Comparison of ENCODE assay signal across 8 mouse cellular contexts in genomic region chr7:98349096-98349495, GRCm38 (mm10). TPM values are rescaled to one million over a fixed set of nuclear protein-coding genes. Genes with fewer than 3 reads are reported as not detected.
DNase-seq lines count a peak whose midpoint lies in the region; ATAC-seq lines count a peak whose summit lies in the region.

No protein-coding gene starts in this region.

- no peak overlapping the region for H3K27ac ChIP-seq in kidney, embryonic 16.5 days (ENCODE audit: low read length)
- no peak overlapping the region for H3K27ac ChIP-seq in liver, embryonic 13.5 days

- H3K4me2 ChIP-seq in kidney, embryonic 16.5 days (replicated peaks; ENCODE audit: low read depth, low read length) = no peak overlapping the region
- H3K4me2 ChIP-seq in liver, embryonic 13.5 days = no peak overlapping the region

- DNase-seq in A20 (ENCODE audit: low read depth, low spot score) = peak; percentile 77
- peak; percentile 60 for DNase-seq in T-cell, adult 2 months (ENCODE audit: low spot score)
- peak; percentile 94 to 98 for DNase-seq in cerebellum, postnatal 14 days
- DNase-seq in gastrocnemius, adult 18-20 months (ENCODE audit: low spot score) = peak; percentile 81
- DNase-seq in liver, embryonic 13.5 days = peak; percentile 66
- peak; percentile 83 for DNase-seq in ovary, postnatal 36 days (ENCODE audit: low spot score)
- peak; percentile 88 for DNase-seq in thymus, postnatal 14 days

- WGBS in kidney, embryonic 16.5 days = 16% methylated on average over 5 of the region's 5 CpGs
- WGBS in liver, embryonic 13.5 days (ENCODE audit: insufficient replicate concordance) = 8% methylated on average over 5 of the region's 5 CpGs

- H3K4me3 ChIP-seq in kidney, embryonic 16.5 days (ENCODE audit: low read length) = no peak overlapping the region
- no peak overlapping the region for H3K4me3 ChIP-seq in liver, embryonic 13.5 days (replicated peaks)

- H3K9ac ChIP-seq in kidney, embryonic 16.5 days (replicated peaks; ENCODE audit: low read length) = no peak overlapping the region
- no peak overlapping the region for H3K9ac ChIP-seq in liver, embryonic 13.5 days

- H3K27me3 ChIP-seq in kidney, embryonic 16.5 days (ENCODE audit: insufficient read depth, low read length) = no peaks in the 10 kb centered on the region
- peaks cover 21% of the 10 kb centered on the region; the same call in 1 of the 2 replicates for H3K27me3 ChIP-seq in liver, embryonic 13.5 days

- H3K9me3 ChIP-seq in kidney, embryonic 16.5 days (ENCODE audit: low read length) = no peaks in the 10 kb centered on the region
- no peaks in the 10 kb centered on the region for H3K9me3 ChIP-seq in liver, embryonic 13.5 days (replicated peaks)

- peaks cover 1% of the 10 kb centered on the region for H3K4me1 ChIP-seq in kidney, embryonic 16.5 days (ENCODE audit: insufficient read depth, low read length)
- H3K4me1 ChIP-seq in liver, embryonic 13.5 days (replicated peaks) = peaks cover 6% of the 10 kb centered on the region

- ATAC-seq in kidney, embryonic 16.5 days (ENCODE audit: low FRiP score, low TSS enrichment) = peak; percentile 55
- peak; percentile 22; the same call in 1 of the 2 replicates for ATAC-seq in liver, embryonic 13.5 days (ENCODE audit: low read depth)

- H3K36me3 ChIP-seq in kidney, embryonic 16.5 days (ENCODE audit: insufficient read depth, low read length) = peaks cover 22% of the 10 kb centered on the region
- H3K36me3 ChIP-seq in liver, embryonic 13.5 days = peaks cover 10% of the 10 kb centered on the region

RNA-seq across cellular contexts. Expression of gene Tsku, which starts 12.0 kb away (rescaled TPM):
- 1 to 10 TPM; 1.1 to 1.7 TPM for total RNA-seq in gastrocnemius, adult 18-20 months (2021)
- polyA plus RNA-seq in kidney, embryonic 16.5 days (2015; fragmentation: Nextera tagmentation; extraction: Ambion mirVana) = 7.3 and 9.9 TPM in 2 replicates
- polyA plus RNA-seq in liver, embryonic 13.5 days (2015; fragmentation: Nextera tagmentation; extraction: Ambion mirVana) = 1.1 and 1.8 TPM in 2 replicates

RNA-seq across cellular contexts. Expression of gene Acer3, which starts 28.1 kb away (rescaled TPM):
- total RNA-seq in gastrocnemius, adult 18-20 months (2021) = 1 to 10 TPM; 3.6 to 4.1 TPM
- 27.4 and 32.3 TPM in 2 replicates for polyA plus RNA-seq in kidney, embryonic 16.5 days (2015; fragmentation: Nextera tagmentation; extraction: Ambion mirVana)
- 24.4 and 28.9 TPM in 2 replicates for polyA plus RNA-seq in liver, embryonic 13.5 days (2015; fragmentation: Nextera tagmentation; extraction: Ambion mirVana)
